Mouse (Mus musculus) embryo, embryonic 11.5 days (tissue): Measurements from ENCODE around the gene Raver1.

Experiments
- DNase-seq: peaks from one replicate; pipeline ENCODE4 v3.0.0-alpha.2; 2012; ENCODE audit warnings: low read depth, low spot score

Raver1 gene

GRCm38 (mm10) chr9:21041308-21041707 is 50.5 kb downstream of the Raver1 start:
- no peak for DNase-seq

- no peak for DNase-seq
Observed at GRCm38 (mm10) chr9:21039779-21040178, 52.0 kb downstream of the Raver1 start.

- no peak for DNase-seq
Observed at GRCm38 (mm10) chr9:21037481-21037891, 54.3 kb downstream of the Raver1 start.

GRCm38 (mm10) chr9:21036666-21037065 is 55.1 kb downstream of the Raver1 start:
- no peak for DNase-seq

- no peak for DNase-seq
Observed at GRCm38 (mm10) chr9:21036161-21036560, 55.6 kb downstream of the Raver1 start.

- no peak for DNase-seq
Observed at GRCm38 (mm10) chr9:21035586-21035985, 56.2 kb downstream of the Raver1 start.

- no peak for DNase-seq
Observed at GRCm38 (mm10) chr9:21034481-21035085, 57.2 kb downstream of the Raver1 start.

- DNase-seq = peak; percentile 73
Observed at GRCm38 (mm10) chr9:21033136-21033535, 58.7 kb downstream of the Raver1 start.

GRCm38 (mm10) chr9:21032491-21032890 is 59.3 kb downstream of the Raver1 start:
- no peak for DNase-seq

GRCm38 (mm10) chr9:21031896-21032351 is 59.9 kb downstream of the Raver1 start, which contains the start of gene Icam5:
TSS of gene Icam5 (plus strand) at chr9:21032073.
- DNase-seq = no peak

- no peak for DNase-seq
Observed at GRCm38 (mm10) chr9:21031251-21031895, 60.4 kb downstream of the Raver1 start.

GRCm38 (mm10) chr9:21030781-21031250 is 61.0 kb downstream of the Raver1 start:
- DNase-seq = peak; percentile 72

GRCm38 (mm10) chr9:21030055-21030600 is 61.7 kb downstream of the Raver1 start:
- no peak for DNase-seq

GRCm38 (mm10) chr9:21029291-21030054 is 62.3 kb downstream of the Raver1 start, which contains the start of gene Icam4:
TSS of gene Icam4 (plus strand) at chr9:21029373.
- peak; percentile 61 for DNase-seq

GRCm38 (mm10) chr9:21028560-21029110 is 63.2 kb downstream of the Raver1 start:
- no peak for DNase-seq

GRCm38 (mm10) chr9:21027774-21028290 is 64.0 kb downstream of the Raver1 start:
- no peak for DNase-seq

GRCm38 (mm10) chr9:21026849-21027248 is 65.0 kb downstream of the Raver1 start:
- no peak for DNase-seq

GRCm38 (mm10) chr9:21025258-21025810 is 66.5 kb downstream of the Raver1 start:
- DNase-seq = no peak
